Mouse (Mus musculus) thymus, postnatal 14 days (tissue): Measurements from ENCODE around the gene Ssbp3.
A peak's percentile ranks its signal among the peaks of the same experiment; 100 is the strongest.

Experiments
- DNase-seq: peaks from one replicate; pipeline ENCODE4 v3.0.0; 2021

The Ssbp3 gene

GRCm38 (mm10) chr4:106934931-106935582, 24.6 kb downstream of the Ssbp3 start:
- DNase-seq, result peak; percentile 61

DNA sequence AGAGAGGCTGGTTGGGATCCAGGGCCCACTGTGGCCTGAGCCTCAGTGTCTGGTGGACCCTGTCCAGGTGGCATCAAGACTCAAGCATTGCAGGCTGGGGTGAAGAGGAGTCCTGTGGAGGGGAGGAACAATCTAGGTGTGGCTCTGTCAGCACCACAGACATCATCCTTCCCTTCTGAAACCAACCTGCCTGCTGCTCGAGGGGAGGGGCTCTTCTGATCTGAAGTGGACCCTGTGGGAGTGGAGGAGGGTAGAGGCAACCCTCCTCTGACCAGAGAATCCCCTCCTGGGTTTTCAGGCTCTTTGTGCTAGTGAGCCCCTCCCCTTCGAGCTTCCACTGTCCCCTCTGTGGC, 25.1 kb downstream of the Ssbp3 start:
- DNase-seq, result no peak

GRCm38 (mm10) chr4:106936041-106936440, 25.5 kb downstream of the Ssbp3 start:
- DNase-seq, result no peak

GRCm38 (mm10) chr4:106936741-106937140, 26.2 kb downstream of the Ssbp3 start:
- no peak for DNase-seq

DNA sequence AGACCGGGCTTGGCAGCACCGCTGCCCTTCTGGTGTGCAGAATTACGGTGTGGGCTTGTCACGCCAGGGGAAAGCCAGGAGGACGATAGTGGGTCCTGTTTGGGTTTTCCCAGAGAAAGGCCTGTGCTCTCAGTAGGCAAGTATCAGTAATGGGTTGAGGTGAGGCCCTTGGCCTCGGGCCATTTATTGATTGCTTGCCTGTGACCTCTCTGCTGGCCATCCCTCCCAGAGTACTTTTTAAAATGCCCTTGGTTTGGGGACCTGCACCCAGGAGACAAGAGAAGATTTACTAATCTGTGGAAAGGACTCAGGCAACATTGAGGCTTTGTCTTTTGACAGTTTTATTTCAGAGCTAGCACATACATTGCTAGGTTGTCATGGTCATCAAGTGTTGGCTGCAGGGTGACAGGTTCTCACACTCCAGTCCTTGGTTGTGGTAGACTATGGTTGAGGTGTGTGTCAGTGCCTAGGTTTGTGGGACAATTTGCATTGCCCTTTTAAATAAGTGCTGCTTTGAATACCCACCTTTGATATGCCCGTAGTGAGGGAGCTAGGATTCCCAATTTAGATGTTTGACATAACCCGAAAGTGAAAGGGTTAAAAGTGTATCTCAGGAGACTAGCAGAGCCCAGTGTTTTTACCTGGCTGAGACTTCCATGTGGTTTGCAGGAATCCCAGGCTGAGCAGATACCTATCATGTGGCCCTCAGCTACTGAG, 28.2 kb downstream of the Ssbp3 start:
- DNase-seq, result no peak

GRCm38 (mm10) chr4:106939223-106939918, 28.9 kb downstream of the Ssbp3 start:
- no peak for DNase-seq

- DNase-seq, result no peak
Measured at GRCm38 (mm10) chr4:106939919-106940227, 29.4 kb downstream of the Ssbp3 start.

DNA sequence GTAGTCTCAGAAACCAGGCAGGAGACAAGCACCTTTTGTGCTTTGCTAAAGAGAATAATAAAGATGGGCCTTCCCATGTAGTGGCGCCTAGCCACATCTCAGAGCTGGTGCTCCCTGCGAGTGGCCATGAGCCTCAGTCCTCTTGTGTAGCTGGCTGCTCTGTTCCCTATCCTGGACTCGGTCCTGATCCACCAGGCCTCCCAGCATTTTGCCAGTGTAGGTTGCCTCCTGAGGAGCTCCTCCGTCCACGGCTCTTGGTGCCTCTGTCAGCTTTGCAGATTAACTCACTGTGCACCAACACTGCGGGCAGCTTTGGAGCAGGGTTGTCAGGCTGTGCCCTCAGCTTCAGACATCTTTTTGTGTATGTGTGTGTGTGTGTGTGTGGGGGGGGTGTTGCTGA, 30.4 kb downstream of the Ssbp3 start:
- DNase-seq, result no peak

DNA sequence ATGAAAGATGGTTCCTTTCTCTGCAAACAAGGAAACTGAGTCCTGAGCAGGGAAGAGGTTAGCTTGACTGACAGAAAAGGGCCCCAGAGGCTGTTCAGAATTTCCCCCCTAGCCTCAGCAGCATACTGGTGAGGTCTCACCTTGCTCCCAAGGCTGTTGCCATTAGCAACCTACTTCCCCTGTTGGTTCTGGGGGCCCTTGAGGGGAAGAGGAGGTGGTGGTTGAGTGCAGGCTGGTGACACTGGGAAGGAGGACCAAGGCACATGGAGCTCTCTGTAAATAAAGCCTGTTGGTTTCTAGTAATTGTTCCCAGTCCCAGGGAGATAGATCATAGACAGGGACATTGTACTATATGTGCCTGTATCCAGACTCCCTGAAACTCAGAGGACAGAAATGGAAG, 31.0 kb downstream of the Ssbp3 start:
- peak; percentile 61 for DNase-seq

GRCm38 (mm10) chr4:106942491-106942890, 32.0 kb downstream of the Ssbp3 start:
- DNase-seq, result no peak

DNA sequence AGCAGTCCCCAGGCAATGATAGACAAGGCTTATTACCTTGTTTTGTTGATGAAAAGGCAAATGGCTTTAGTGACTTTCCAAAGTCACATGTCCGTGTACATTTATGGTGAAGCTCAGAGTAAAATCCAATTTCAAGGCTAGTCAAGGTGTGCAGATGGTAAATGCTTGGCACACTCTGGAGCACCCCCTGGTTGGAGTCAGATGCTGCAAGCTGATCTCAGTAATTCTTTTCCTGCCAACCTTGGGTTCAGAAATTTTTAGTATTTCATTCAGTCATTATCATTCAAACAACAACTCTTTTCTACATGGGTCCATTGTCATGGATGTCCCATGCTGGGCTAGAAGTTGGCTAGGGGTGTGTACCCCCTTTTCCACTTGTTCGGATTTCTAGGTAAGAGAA, 33.1 kb downstream of the Ssbp3 start:
- DNase-seq, result no peak

DNA sequence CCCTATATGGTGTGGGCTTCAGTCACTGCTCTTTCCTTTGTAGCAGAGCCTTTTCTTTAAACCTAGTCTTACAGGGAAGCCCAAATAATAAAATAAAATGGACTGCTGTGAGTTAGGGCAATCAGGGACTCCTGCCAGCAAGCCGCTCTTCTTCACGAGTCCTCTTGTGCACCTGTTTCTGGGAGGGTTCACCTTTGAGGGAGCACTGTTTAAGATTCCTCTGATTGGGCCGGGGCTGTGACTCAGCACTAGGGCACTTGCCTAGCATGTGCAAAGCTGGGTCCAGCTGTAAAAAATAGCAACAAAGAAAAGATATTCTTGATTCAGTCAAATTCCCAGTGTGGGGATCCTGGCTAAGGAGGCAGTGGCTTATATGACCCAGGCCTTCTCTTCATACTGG, 34.4 kb downstream of the Ssbp3 start:
- peak; percentile 39 for DNase-seq

GRCm38 (mm10) chr4:106947741-106948140, 37.2 kb downstream of the Ssbp3 start:
- DNase-seq, result no peak

GRCm38 (mm10) chr4:106948546-106948945, 38.0 kb downstream of the Ssbp3 start:
- no peak for DNase-seq

- peak; percentile 59 for DNase-seq
Measured at GRCm38 (mm10) chr4:106949200-106949599, 38.7 kb downstream of the Ssbp3 start.

- DNase-seq, result no peak
Measured at GRCm38 (mm10) chr4:106950801-106951200, 40.3 kb downstream of the Ssbp3 start.

DNA sequence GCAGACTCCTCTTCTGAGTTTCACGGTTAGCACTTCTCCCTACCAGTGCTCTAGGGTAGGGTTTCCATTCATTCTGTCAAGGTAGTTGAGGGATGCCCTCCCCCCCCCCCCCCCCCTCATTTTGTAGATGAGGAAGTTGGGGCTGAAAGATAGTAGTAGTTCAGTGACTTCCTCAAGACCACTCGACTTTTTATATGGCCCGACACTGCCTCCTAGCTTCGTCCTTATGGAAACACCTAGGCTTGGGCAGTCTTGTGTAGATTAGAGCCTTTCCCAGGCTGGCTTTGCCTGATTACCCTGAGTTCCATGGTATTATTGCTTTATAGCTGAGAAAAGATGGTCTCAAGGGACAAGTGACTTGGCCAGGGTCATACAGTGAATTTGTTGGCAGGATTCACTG, 41.0 kb downstream of the Ssbp3 start:
- DNase-seq, result peak; percentile 55

GRCm38 (mm10) chr4:106953221-106953620, 42.7 kb downstream of the Ssbp3 start:
- no peak for DNase-seq

- no peak for DNase-seq
Measured at GRCm38 (mm10) chr4:106953760-106954159, 43.3 kb downstream of the Ssbp3 start.

- peak; percentile 46 for DNase-seq
Measured at GRCm38 (mm10) chr4:106955729-106956712, 45.5 kb downstream of the Ssbp3 start.

DNA sequence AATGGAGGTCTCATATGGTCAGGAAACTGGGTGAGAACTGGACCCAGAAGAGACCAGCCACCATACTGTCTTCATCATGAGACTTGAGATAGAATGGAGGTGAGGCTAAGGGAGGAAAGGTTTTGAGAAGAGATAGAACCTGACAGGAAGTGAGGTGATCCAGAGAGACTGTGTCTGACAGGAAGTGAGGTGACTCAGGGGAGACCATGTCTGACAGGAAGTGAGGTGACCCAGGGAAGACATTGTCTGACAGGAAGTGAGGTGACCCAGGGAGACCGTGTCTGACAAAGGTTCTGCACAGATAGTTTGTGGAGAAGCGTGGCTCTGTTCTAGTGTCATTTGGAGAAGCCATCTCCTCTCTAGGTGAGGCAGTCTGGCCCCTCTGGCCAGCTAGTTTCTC, 47.6 kb downstream of the Ssbp3 start:
- DNase-seq, result peak; percentile 36

DNA sequence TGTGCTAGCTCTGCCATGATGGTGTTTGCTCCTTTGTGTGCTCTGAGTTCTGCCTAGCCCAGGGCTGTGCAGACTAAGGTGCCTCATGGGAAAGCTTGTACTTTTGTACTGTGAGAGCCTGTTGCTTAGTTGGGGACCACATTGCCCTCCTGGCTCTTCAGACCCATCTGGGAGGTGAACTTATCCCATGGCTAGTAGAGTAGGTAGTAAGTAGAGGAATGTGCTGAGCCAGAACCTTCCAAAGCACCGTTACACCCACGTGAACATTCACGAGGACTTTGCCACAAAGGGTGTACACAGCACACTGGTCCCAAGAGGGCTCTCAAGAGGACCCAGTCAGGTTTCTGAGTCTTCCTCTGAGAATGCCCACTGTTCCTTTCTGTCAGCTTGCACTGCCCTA, 48.1 kb downstream of the Ssbp3 start:
- DNase-seq, result no peak
